ENCODE assay signal across 21 mouse cellular contexts in genomic region chr8:95107306-95107705, GRCm38 (mm10). TPM values are rescaled to one million over a fixed set of nuclear protein-coding genes. Genes with fewer than 3 reads are reported as not detected.
A peak's percentile ranks its signal among the peaks of the same experiment; 100 is the strongest.
DNase-seq lines count a peak whose midpoint lies in the region; ATAC-seq lines count a peak whose summit lies in the region.
"Had no signal": no experiment of that assay in that cellular context is flagged by ENCODE, and none has a peak within 500 bp of the region (broad histone marks: within the 10 kb centered on the region; RNA-seq: fewer than 3 reads in every experiment).

No protein-coding gene starts in this region.

- DNase-seq in lung, adult 18-20 months = peak; percentile 13 to 24
- DNase-seq in lung, postnatal 25 days (ENCODE audit: low spot score) = no peak
- peak; percentile 34 for DNase-seq in 416B (ENCODE audit: low read depth)
- no peak for DNase-seq in gastrocnemius, adult 18-20 months (ENCODE audit: low spot score)
- DNase-seq: adrenal gland, adult 8-10 months; adrenal gland, postnatal 25 days; cerebellum, adult 11-12 months; cerebellum, adult 8-10 months; cerebellum, postnatal 10 days; cerebellum, postnatal 36 days; forebrain, postnatal 0 days; gastrocnemius, postnatal 25 days; heart, adult 2 months; heart, postnatal 14 days; heart, postnatal 4 days had no signal

- ATAC-seq in common myeloid progenitor, adult 5-6 weeks (replicated peaks; ENCODE audit: low read depth, poor library complexity, severe bottlenecking) = peak; percentile 21; the same call in 1 of the 2 replicates
- ATAC-seq in megakaryocyte progenitor cell, adult 5-6 weeks (replicated peaks; ENCODE audit: poor library complexity) = peak; percentile 76
- ATAC-seq: activated CD4-positive, CD25-positive, alpha-beta regulatory T cell, adult 4 months; forebrain, embryonic 14.5 days; forebrain, postnatal 0 days; hindbrain, postnatal 0 days had no signal

RNA-seq across cellular contexts. Expression of gene Katnb1, which starts 26.3 kb away (rescaled TPM):
- 17.5 and 24.6 TPM in 2 replicates for total RNA-seq in common myeloid progenitor, adult 5-6 weeks (2017)
- 6.3 and 7.3 TPM in 2 replicates for total RNA-seq in megakaryocyte progenitor cell, adult 5-6 weeks (2015)
- 25.2 and 25.9 TPM in 2 replicates for total RNA-seq in megakaryocyte progenitor cell, adult 5-6 weeks (2017)
- 1 to 10 TPM; 6.6 to 7.4 TPM for total RNA-seq in gastrocnemius, adult 18-20 months (2021)

RNA-seq across cellular contexts. Expression of gene Drc7, which starts 52.4 kb away (rescaled TPM):
- total RNA-seq in common myeloid progenitor, adult 5-6 weeks (2017) = 8.4 and 9.8 TPM in 2 replicates
- total RNA-seq in megakaryocyte progenitor cell, adult 5-6 weeks (2015) = 1.2 and 1.8 TPM in 2 replicates
- total RNA-seq in megakaryocyte progenitor cell, adult 5-6 weeks (2017) = 3.8 and 7.1 TPM in 2 replicates
- not detected for total RNA-seq in gastrocnemius, adult 18-20 months (2021)
- total RNA-seq: adrenal gland, adult 8-10 months; adrenal gland, postnatal 25 days; gastrocnemius, adult 8-10 months; gastrocnemius, postnatal 25 days; heart, adult 2 months; heart, postnatal 4 days had no signal

Comparison
In these comparisons a context has a peak if more than half of its experiments do, and no peak if none do; other contexts are left out.
1. DNase-seq: peak in lung, adult 18-20 months (2 of 2) and 416B (single experiment); none in lung, postnatal 25 days (single experiment) and gastrocnemius, adult 18-20 months (single experiment).